Mouse (Mus musculus): ENCODE measurements around the gene D11Wsu47e. TPM values are rescaled to one million over a fixed set of nuclear protein-coding genes. Genes with fewer than 3 reads are reported as not detected.
A peak's percentile ranks its signal among the peaks of the same experiment; 100 is the strongest.
"Not testable (repeated sequence)": the region's sequence is repeated elsewhere in the genome, so short reads cannot be mapped to it uniquely, and the experiment has no call there.

D11Wsu47e gene
- total and polyA plus RNA-seq, 3 experiments: 4.7 to 6.4 (median 5.8) TPM

DNA sequence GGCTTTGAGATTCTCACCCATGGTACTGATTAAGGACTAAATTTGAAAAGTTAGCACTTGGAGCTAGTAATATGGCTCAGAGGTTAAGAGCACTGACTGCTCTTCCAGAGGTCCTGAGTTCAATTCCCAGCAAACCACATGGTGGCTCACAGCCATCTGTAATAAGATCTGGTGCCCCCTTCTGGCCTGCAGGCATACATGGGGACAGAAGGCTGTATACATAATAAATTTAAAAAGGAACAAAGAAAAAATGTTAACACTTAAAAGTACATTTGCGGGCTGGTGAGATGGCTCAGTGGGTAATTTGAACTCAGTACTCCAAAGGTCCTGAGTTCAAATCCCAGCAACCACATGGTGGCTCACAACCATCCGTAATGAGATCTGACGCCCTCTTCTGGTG is 24.0 kb upstream of the D11Wsu47e start:
- H3K9ac ChIP-seq (ENCODE audit: low read depth, low read length); intact Hi-C loops (cut with DNase I); H3K79me2 ChIP-seq (replicated peaks; ENCODE audit: control insufficient read depth, insufficient read depth, low read length); H3K27me3 ChIP-seq (ENCODE audit: control insufficient read depth, insufficient read depth, low read length); H3K4me1 ChIP-seq (ENCODE audit: control insufficient read depth, insufficient read depth, low read length); H3K27ac ChIP-seq; H3K36me3 ChIP-seq (ENCODE audit: control insufficient read depth, insufficient read depth, low read length); DNase-seq; H3K4me3 ChIP-seq: not testable (repeated sequence)
- WGBS: 89% methylated on average over 3 of the region's 3 CpGs
- TF ChIP-seq CTCF (IDR thresholded peaks at IDR 0.05): peak; percentile 36

DNA sequence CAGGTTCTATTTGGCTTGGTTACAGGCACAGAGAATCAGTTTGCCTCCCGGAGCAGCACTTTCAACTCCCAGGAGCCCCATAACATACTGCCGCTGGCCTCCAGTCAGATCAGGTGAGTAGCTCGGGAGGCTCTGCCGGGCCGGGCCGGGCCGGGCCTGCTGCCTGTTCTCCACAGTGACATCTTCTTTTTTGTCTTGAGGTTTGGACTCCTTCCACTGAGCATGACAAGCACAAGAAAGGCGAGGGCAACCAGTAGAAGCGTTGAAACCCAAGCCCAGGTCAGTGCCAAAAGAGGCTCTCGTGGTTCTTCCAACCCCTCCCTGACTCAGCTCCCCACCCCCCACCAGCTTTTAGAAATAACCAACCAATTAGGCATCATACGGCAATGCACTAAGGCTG is 23.3 kb upstream of the D11Wsu47e start:
- Histone ChIP-seq H3K27me3 (ENCODE audit: control insufficient read depth, insufficient read depth, low read length) (no peaks in the 10 kb centered on the region), H3K4me1 (ENCODE audit: control insufficient read depth, insufficient read depth, low read length) (no peaks in the 10 kb centered on the region), H3K36me3 (ENCODE audit: control insufficient read depth, insufficient read depth, low read length) (no peaks in the 10 kb centered on the region), H3K9ac (ENCODE audit: low read depth, low read length) (no peak overlapping the region), H3K27ac (no peak overlapping the region), H3K79me2 (replicated peaks; ENCODE audit: control insufficient read depth, insufficient read depth, low read length) (no peaks in the 10 kb centered on the region), H3K4me3 (no peak overlapping the region)
- intact Hi-C loops (cut with DNase I): no loop called here
- no peak for DNase-seq
- 90% methylated on average over 11 of the region's 11 CpGs for WGBS
- no peak for TF ChIP-seq EP300 (IDR thresholded peaks at IDR 0.05; ENCODE audit: insufficient read depth, low read depth, low read length)
- TF ChIP-seq POLR2A (IDR thresholded peaks at IDR 0.05; ENCODE audit: insufficient read depth, low read depth, low read length): no peak
- TF ChIP-seq CTCF (IDR thresholded peaks at IDR 0.05): no peak

DNA sequence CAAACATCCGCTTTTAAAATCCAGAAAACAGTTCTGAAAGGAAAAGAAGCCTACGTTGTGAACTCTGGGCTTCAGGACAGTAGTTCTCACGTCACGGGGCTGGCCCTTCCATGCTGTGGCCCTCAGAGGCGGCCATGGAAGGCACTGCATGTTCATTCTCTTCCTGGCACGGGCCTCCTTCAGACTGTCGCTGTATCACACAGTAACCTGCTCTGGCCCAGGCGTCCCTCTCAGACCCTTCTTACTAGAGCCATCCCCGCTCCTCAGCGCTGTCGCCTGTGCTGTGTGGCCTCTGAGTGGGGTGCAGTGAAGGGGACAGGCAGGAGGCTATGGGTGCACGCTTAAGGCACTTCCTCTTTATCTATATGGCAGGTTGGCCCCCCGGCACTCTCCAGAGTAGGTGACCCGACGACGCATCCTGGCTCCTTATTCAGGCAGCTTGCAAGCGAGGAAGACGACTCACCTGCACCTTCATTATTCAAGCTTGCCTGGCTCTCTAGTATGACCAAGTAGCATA is 22.3 kb upstream of the D11Wsu47e start:
- Histone ChIP-seq H3K4me3 (no peak overlapping the region), H3K4me1 (ENCODE audit: control insufficient read depth, insufficient read depth, low read length) (peaks cover 3% of the 10 kb centered on the region; the same call in 1 of the 2 replicates), H3K36me3 (ENCODE audit: control insufficient read depth, insufficient read depth, low read length) (no peaks in the 10 kb centered on the region; the same call in 1 of the 2 replicates), H3K79me2 (replicated peaks; ENCODE audit: control insufficient read depth, insufficient read depth, low read length) (no peaks in the 10 kb centered on the region; the same call in 1 of the 2 replicates), H3K27ac (no peak overlapping the region), H3K27me3 (ENCODE audit: control insufficient read depth, insufficient read depth, low read length) (no peaks in the 10 kb centered on the region), H3K9ac (ENCODE audit: low read depth, low read length) (no peak overlapping the region)
- TF ChIP-seq POLR2A (IDR thresholded peaks at IDR 0.05; ENCODE audit: insufficient read depth, low read depth, low read length): no peak
- no peak for TF ChIP-seq EP300 (IDR thresholded peaks at IDR 0.05; ENCODE audit: insufficient read depth, low read depth, low read length)
- no peak for TF ChIP-seq CTCF (IDR thresholded peaks at IDR 0.05)
- no peak for DNase-seq
- intact Hi-C loops (cut with DNase I): no loop called here
- 89% methylated on average over 18 of the region's 18 CpGs for WGBS

DNA sequence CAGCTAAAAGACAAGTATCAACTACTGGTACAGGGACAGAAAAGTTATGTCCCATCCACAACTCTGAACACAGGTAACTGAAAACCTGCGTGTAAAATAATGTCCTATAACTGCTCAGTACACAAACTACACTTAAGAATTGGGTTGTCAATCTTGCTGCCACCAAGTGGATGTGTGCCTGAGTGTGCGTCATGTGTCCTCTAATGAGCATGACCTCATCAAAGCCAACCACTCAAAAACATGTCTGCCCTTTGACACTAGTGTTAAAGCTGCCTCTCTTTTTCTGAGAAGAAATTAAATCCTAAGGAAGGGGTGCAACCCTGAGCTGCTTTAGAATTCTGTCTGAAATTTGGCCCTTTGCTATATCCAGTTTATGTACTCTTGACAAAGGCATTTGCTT is 19.9 kb upstream of the D11Wsu47e start:
- Histone ChIP-seq H3K27ac (no peak overlapping the region), H3K4me3 (no peak overlapping the region), H3K9ac (ENCODE audit: low read depth, low read length) (no peak overlapping the region), H3K36me3 (ENCODE audit: control insufficient read depth, insufficient read depth, low read length) (no peaks in the 10 kb centered on the region; the same call in 1 of the 2 replicates), H3K27me3 (ENCODE audit: control insufficient read depth, insufficient read depth, low read length) (no peaks in the 10 kb centered on the region), H3K79me2 (replicated peaks; ENCODE audit: control insufficient read depth, insufficient read depth, low read length) (no peaks in the 10 kb centered on the region; the same call in 1 of the 2 replicates), H3K4me1 (ENCODE audit: control insufficient read depth, insufficient read depth, low read length) (peaks cover 5% of the 10 kb centered on the region; the same call in 1 of the 2 replicates)
- intact Hi-C loops (cut with DNase I): no loop called here
- no peak for TF ChIP-seq EP300 (IDR thresholded peaks at IDR 0.05; ENCODE audit: insufficient read depth, low read depth, low read length)
- TF ChIP-seq CTCF (IDR thresholded peaks at IDR 0.05): no peak
- TF ChIP-seq POLR2A (IDR thresholded peaks at IDR 0.05; ENCODE audit: insufficient read depth, low read depth, low read length): no peak
- 68% methylated on average over 2 of the region's 2 CpGs for WGBS
- DNase-seq: no peak

DNA sequence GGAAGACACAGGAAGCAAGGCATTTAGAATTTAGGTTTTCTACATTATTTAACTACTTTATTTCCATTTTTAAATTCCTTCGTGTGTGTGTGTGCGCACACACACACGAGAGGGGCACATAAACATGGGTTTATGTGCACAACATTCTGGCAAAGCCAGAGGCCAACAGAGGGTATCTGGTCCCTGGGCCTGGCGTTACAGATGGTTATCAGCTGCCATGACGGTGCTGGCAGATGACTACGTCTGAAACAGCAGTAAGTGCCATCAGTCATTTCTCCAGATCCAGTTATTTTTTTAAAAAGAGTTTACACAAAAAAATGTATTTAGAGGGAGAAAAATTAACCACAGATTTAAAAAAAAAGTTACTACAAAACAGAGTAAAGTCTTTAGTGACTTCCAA is 18.0 kb upstream of the D11Wsu47e start:
- peaks cover 5% of the 10 kb centered on the region; the same call in 1 of the 2 replicates for H3K4me1 ChIP-seq (ENCODE audit: control insufficient read depth, insufficient read depth, low read length)
- H3K4me3 ChIP-seq: no peak overlapping the region
- H3K9ac ChIP-seq (ENCODE audit: low read depth, low read length): no peak overlapping the region
- 73% methylated on average over 6 of the region's 6 CpGs for WGBS
- no peaks in the 10 kb centered on the region for H3K27me3 ChIP-seq (ENCODE audit: control insufficient read depth, insufficient read depth, low read length)
- TF ChIP-seq EP300 (IDR thresholded peaks at IDR 0.05; ENCODE audit: insufficient read depth, low read depth, low read length) (no peak), POLR2A (IDR thresholded peaks at IDR 0.05; ENCODE audit: insufficient read depth, low read depth, low read length) (no peak), CTCF (IDR thresholded peaks at IDR 0.05) (no peak)
- H3K36me3 ChIP-seq (ENCODE audit: control insufficient read depth, insufficient read depth, low read length): no peaks in the 10 kb centered on the region; the same call in 1 of the 2 replicates
- intact Hi-C loops (cut with DNase I): no loop called here
- H3K79me2 ChIP-seq (replicated peaks; ENCODE audit: control insufficient read depth, insufficient read depth, low read length): no peaks in the 10 kb centered on the region; the same call in 1 of the 2 replicates
- H3K27ac ChIP-seq: no peak overlapping the region
- DNase-seq: no peak

DNA sequence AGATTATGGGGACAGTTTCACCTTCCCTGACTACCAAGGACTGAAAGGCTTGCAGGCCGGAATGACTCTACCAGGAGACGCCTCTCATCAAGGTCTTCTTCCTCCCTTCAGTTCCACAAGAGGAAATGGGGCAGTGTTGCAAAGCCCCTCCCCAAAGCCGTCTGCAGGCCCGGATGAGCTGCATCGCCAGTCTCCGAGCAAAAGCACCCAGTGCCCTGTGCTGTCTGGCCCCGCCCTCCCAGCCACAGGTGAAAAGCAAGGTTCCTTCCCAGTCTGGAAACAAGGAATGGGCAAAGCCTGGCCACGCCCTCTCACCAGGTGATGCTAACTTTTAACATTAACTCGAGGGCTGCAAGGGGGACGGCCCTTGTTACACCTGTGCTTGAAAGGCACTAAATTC is 17.6 kb upstream of the D11Wsu47e start:
- H3K36me3 ChIP-seq (ENCODE audit: control insufficient read depth, insufficient read depth, low read length): no peaks in the 10 kb centered on the region; the same call in 1 of the 2 replicates
- intact Hi-C loops (cut with DNase I): no loop called here
- H3K4me3 ChIP-seq: no peak overlapping the region
- H3K79me2 ChIP-seq (replicated peaks; ENCODE audit: control insufficient read depth, insufficient read depth, low read length): no peaks in the 10 kb centered on the region; the same call in 1 of the 2 replicates
- H3K27me3 ChIP-seq (ENCODE audit: control insufficient read depth, insufficient read depth, low read length): no peaks in the 10 kb centered on the region
- H3K27ac ChIP-seq: no peak overlapping the region
- no peak for DNase-seq
- peaks cover 5% of the 10 kb centered on the region; the same call in 1 of the 2 replicates for H3K4me1 ChIP-seq (ENCODE audit: control insufficient read depth, insufficient read depth, low read length)
- WGBS: 49% methylated on average over 10 of the region's 10 CpGs
- TF ChIP-seq POLR2A (IDR thresholded peaks at IDR 0.05; ENCODE audit: insufficient read depth, low read depth, low read length) (no peak), EP300 (IDR thresholded peaks at IDR 0.05; ENCODE audit: insufficient read depth, low read depth, low read length) (no peak), CTCF (IDR thresholded peaks at IDR 0.05) (no peak)
- no peak overlapping the region for H3K9ac ChIP-seq (ENCODE audit: low read depth, low read length)

Measured in heart, adult 2 months (tissue).